Mouse (Mus musculus) MEL (cell line): ENCODE data around the gene Prph. TPM values are rescaled to one million over a fixed set of nuclear protein-coding genes. Genes with fewer than 3 reads are reported as not detected.

Experiments used
- DNase-seq: peaks from one replicate; pipeline ENCODE4 v3.0.0; 2011; ENCODE audit warnings: low read depth, low spot score
- H3K27ac ChIP-seq: 2 replicates; pipeline ENCODE4 v1.5.1; 2012; ENCODE audit warnings: low read depth, mild to moderate bottlenecking, control low read depth, low read length, moderate library complexity; ENCODE audit not compliant: control insufficient read depth
- H3K27me3 ChIP-seq, 2 experiments: fragments of 150-350 bp in 1 of 2; sonication (generic) in 1 of 2; 2 replicates each; pipeline ENCODE4 v1.6.1; 2012; ENCODE audit warnings: low read length in 2 of 2, mild to moderate bottlenecking in 2 of 2, improper control_type of control experiment in 1 of 2, moderate library complexity in 1 of 2; ENCODE audit not compliant: insufficient read depth in 2 of 2, control insufficient read depth in 1 of 2
- H3K36me3 ChIP-seq, 2 experiments: 2 replicates each; pipeline ENCODE4 v1.6.1; 2012 to 2014; ENCODE audit warnings: low read length in 2 of 2, improper control_type of control experiment in 1 of 2, inconsistent platforms in 1 of 2, mild to moderate bottlenecking in 1 of 2; ENCODE audit not compliant: insufficient read depth in 2 of 2, control insufficient read depth in 1 of 2
- H3K4me1 ChIP-seq, 2 experiments: fragments of 150-350 bp in 1 of 2; sonication (generic) in 1 of 2; 2 replicates each; pipeline ENCODE4 v1.6.1; 2012; ENCODE audit warnings: low read length in 2 of 2, improper control_type of control experiment in 1 of 2, mild to moderate bottlenecking in 1 of 2; ENCODE audit not compliant: insufficient read depth in 2 of 2, control insufficient read depth in 1 of 2
- H3K4me3 ChIP-seq, 2 experiments: fragments of 150-350 bp in 1 of 2; sonication (generic) in 1 of 2; 2 replicates each; pipeline ENCODE4 v1.5.1; 2012; ENCODE audit warnings: low read depth in 2 of 2, low read length in 2 of 2, mild to moderate bottlenecking in 2 of 2, moderate library complexity in 2 of 2, control low read depth in 1 of 2, improper control_type of control experiment in 1 of 2; ENCODE audit not compliant: control insufficient read depth in 1 of 2, insufficient read depth in 1 of 2
- H3K79me2 ChIP-seq: 2 replicates; pipeline ENCODE4 v1.6.1; 2012; ENCODE audit warnings: mild to moderate bottlenecking, low read length, moderate library complexity; ENCODE audit not compliant: control insufficient read depth, poor library complexity, insufficient read depth
- H3K9ac ChIP-seq: 2 replicates; pipeline ENCODE4 v1.6.1; 2012; ENCODE audit warnings: low read depth, mild to moderate bottlenecking, control low read depth, low read length, moderate library complexity; ENCODE audit not compliant: control insufficient read depth, poor library complexity, severe bottlenecking
- H3K9me3 ChIP-seq: fragments of 150-350 bp; sonication (generic); replicated peaks from 2 replicates; pipeline ENCODE4 v1.6.1; 2012; ENCODE audit warnings: mild to moderate bottlenecking, low read length, improper control_type of control experiment, moderate library complexity; ENCODE audit not compliant: insufficient read depth
- CHD2 ChIP-seq: IDR thresholded peaks from 2 replicates; pipeline ENCODE4 v1.6.1; 2011; ENCODE audit warnings: low read length, improper control_type of control experiment
- CTCF ChIP-seq, 3 experiments: IDR thresholded peaks in 2 of 3; conservative IDR thresholded peaks in 1 of 3; 2 replicates each; pipeline ENCODE4 v1.5.1; 2011 to 2012; ENCODE audit warnings: low read length in 3 of 3, low read depth in 2 of 3, mild to moderate bottlenecking in 2 of 3, improper control_type of control experiment in 1 of 3, inconsistent platforms in 1 of 3, mixed read lengths in 1 of 3, moderate library complexity in 1 of 3; ENCODE audit not compliant: control insufficient read depth in 1 of 3, insufficient read depth in 1 of 3, poor library complexity in 1 of 3, severe bottlenecking in 1 of 3
- ELF1 ChIP-seq: IDR thresholded peaks from 2 replicates; pipeline ENCODE4 v1.6.1; 2014; ENCODE audit warnings: low read depth, mild to moderate bottlenecking, inconsistent platforms, low read length, improper control_type of control experiment, moderate library complexity
- EP300 ChIP-seq, 2 experiments: IDR thresholded peaks; 2 replicates each; pipeline ENCODE4 v1.6.1; 2011; ENCODE audit warnings: improper control_type of control experiment in 2 of 2, low read length in 2 of 2, low read depth in 1 of 2, mild to moderate bottlenecking in 1 of 2
- GATA1 ChIP-seq: IDR thresholded peaks from 2 replicates; pipeline ENCODE4 v1.6.1; 2011; ENCODE audit warnings: low read depth, low read length, improper control_type of control experiment
- JUND ChIP-seq: IDR thresholded peaks from 2 replicates; pipeline ENCODE4 v1.6.1; 2011; ENCODE audit warnings: low read depth, mild to moderate bottlenecking, improper control_type of control experiment, low read length
- MEF2A ChIP-seq: IDR thresholded peaks from 2 replicates; pipeline ENCODE4 v1.6.1; 2014; ENCODE audit warnings: low read depth, mild to moderate bottlenecking, inconsistent platforms, low read length, improper control_type of control experiment; ENCODE audit not compliant: poor library complexity, insufficient replicate concordance, severe bottlenecking; ENCODE audit errors: extremely low read depth
- MYC ChIP-seq: IDR thresholded peaks from 2 replicates; pipeline ENCODE4 v1.6.1; 2011; ENCODE audit warnings: low read depth, mild to moderate bottlenecking, low read length, improper control_type of control experiment, moderate library complexity
- POLR2A ChIP-seq, 2 experiments: IDR thresholded peaks; 2 replicates each; pipeline ENCODE4 v1.6.1; 2011 to 2012; ENCODE audit warnings: low read length in 2 of 2, mild to moderate bottlenecking in 2 of 2, control low read depth in 1 of 2, improper control_type of control experiment in 1 of 2, low read depth in 1 of 2, moderate library complexity in 1 of 2; ENCODE audit not compliant: control insufficient read depth in 1 of 2, insufficient read depth in 1 of 2, poor library complexity in 1 of 2
- POLR2AphosphoS2 ChIP-seq: IDR thresholded peaks from 2 replicates; pipeline ENCODE4 v1.6.1; 2011; ENCODE audit warnings: low read length, improper control_type of control experiment
- RAD21 ChIP-seq: IDR thresholded peaks from 2 replicates; pipeline ENCODE4 v1.6.1; 2011; ENCODE audit warnings: mild to moderate bottlenecking, low read depth, low read length, improper control_type of control experiment
- SIN3A ChIP-seq: IDR thresholded peaks from 2 replicates; pipeline ENCODE4 v1.6.1; 2012; ENCODE audit warnings: low read length, improper control_type of control experiment, inconsistent platforms
- TAL1 ChIP-seq: IDR thresholded peaks from 2 replicates; pipeline ENCODE4 v1.6.1; 2012; ENCODE audit warnings: mild to moderate bottlenecking, inconsistent platforms, low read length, moderate library complexity, mixed read lengths
- TCF12 ChIP-seq: IDR thresholded peaks from 2 replicates; pipeline ENCODE4 v1.6.1; 2014; ENCODE audit warnings: low read depth, mild to moderate bottlenecking, inconsistent platforms, low read length, improper control_type of control experiment, moderate library complexity
- USF1 ChIP-seq: IDR thresholded peaks from 2 replicates; pipeline ENCODE4 v1.6.1; 2014; ENCODE audit warnings: low read depth, mild to moderate bottlenecking, inconsistent platforms, low read length, improper control_type of control experiment, moderate library complexity
- ZC3H11A ChIP-seq: IDR thresholded peaks from 2 replicates; pipeline ENCODE4 v1.6.1; 2012; ENCODE audit warnings: low read depth, mild to moderate bottlenecking, inconsistent platforms, low read length, improper control_type of control experiment
- ZMIZ1 ChIP-seq: IDR thresholded peaks from 2 replicates; pipeline ENCODE4 v1.6.1; 2012; ENCODE audit warnings: low read depth, mild to moderate bottlenecking, inconsistent platforms, low read length, improper control_type of control experiment, moderate library complexity
- ZNF384 ChIP-seq: IDR thresholded peaks from 2 replicates; pipeline ENCODE4 v1.6.1; 2012; ENCODE audit warnings: low read depth, mild to moderate bottlenecking, inconsistent platforms, low read length, improper control_type of control experiment
- polyA plus RNA-seq, 2 experiments: library from polyadenylated mRNA; stranded (reverse) in 1 of 2; unstranded in 1 of 2; fragments of >175 nt in 1 of 2; fragments of >200 nt in 1 of 2; gene quantifications; 2 replicates each; pipeline versions ENCODE4 v1.2.1 to v1.2.4; 2012; ENCODE audit warnings: low replicate concordance in 2 of 2, low read depth in 1 of 2; ENCODE audit not compliant: insufficient read length in 2 of 2, insufficient read depth in 1 of 2, missing spikeins in 1 of 2
- total RNA-seq: library from RNA; depleted of rRNA; stranded (reverse); fragments of 300-350 nt; gene quantifications from 2 replicates; pipeline ENCODE4 v1.2.3, GENCODE M21; 2012

Gene Prph
- total and polyA plus RNA-seq, 3 experiments: not detected

DNA sequence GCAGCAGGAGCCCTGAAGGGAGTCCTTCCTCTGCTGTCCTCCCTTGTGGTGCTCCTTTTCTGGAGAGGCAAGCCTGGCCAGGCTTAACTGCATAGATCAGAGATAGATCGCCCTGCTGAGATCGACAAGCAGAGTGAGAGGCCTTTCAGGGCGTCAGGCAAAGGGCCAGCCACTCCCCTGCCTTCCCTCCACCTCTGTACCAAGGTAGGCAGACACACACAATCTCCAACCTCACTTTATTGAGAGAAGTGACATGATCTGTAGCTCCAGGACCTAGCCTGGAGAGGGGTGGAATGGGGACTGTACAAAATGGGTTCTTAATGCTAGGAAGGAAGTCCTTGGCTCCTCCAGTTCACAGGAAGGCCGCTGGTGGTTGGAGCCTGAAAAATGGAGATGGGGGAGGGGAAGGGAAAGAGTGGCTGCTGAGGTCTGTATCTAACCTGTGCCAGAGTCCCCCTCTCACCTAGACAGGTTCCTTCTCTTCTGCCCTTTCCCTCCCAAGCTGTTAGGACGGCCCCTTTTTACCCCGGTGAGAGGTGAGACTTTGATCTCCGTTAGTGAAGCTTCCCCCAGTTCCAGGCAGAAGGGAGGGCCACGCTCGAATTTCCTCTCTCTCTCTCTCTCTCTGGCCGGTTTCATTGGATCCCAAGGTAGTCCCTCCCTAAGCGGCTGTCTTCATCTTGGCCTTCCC lies 29.0 kb downstream of the Prph start:
- no peaks in the 10 kb centered on the region for H3K9me3 ChIP-seq
- no peaks in the 10 kb centered on the region for H3K79me2 ChIP-seq
- TF ChIP-seq ZMIZ1: peak; percentile 21; the same call in 1 of the 2 replicates
- no peak for TF ChIP-seq ZNF384
- no peak for TF ChIP-seq USF1
- peak in 1 of 2 experiments; percentile 49; a peak in 1 of 4 replicates for TF ChIP-seq POLR2A (IDR thresholded peaks at IDR 0.05; ENCODE audit: control insufficient read depth in 1 of 2, insufficient read depth in 1 of 2, low read depth in 1 of 2, low read length in 2 of 2, poor library complexity in 1 of 2)
- no peak for TF ChIP-seq GATA1
- no peak for TF ChIP-seq RAD21
- no peak for TF ChIP-seq EP300 (IDR thresholded peaks at IDR 0.05; ENCODE audit: low read depth in 1 of 2, low read length in 2 of 2)
- no peak for TF ChIP-seq CHD2
- TF ChIP-seq POLR2AphosphoS2: peak; percentile 88; the same call in 1 of the 2 replicates
- TF ChIP-seq MYC: no peak
- TF ChIP-seq TCF12: no peak
- no peak for TF ChIP-seq ELF1
- TF ChIP-seq TAL1: no peak
- TF ChIP-seq SIN3A: no peak
- TF ChIP-seq JUND: no peak
- no peaks in the 10 kb centered on the region for H3K27me3 ChIP-seq
- H3K4me3 ChIP-seq: no peak overlapping the region
- H3K4me1 ChIP-seq: no peaks in the 10 kb centered on the region
- H3K9ac ChIP-seq: no peak overlapping the region
- no peak overlapping the region for H3K27ac ChIP-seq
- H3K36me3 ChIP-seq: peaks cover 0 to 9% of the 10 kb centered on the region in 2 experiments; a peak in 2 of 4 replicates
- no peak for DNase-seq

DNA sequence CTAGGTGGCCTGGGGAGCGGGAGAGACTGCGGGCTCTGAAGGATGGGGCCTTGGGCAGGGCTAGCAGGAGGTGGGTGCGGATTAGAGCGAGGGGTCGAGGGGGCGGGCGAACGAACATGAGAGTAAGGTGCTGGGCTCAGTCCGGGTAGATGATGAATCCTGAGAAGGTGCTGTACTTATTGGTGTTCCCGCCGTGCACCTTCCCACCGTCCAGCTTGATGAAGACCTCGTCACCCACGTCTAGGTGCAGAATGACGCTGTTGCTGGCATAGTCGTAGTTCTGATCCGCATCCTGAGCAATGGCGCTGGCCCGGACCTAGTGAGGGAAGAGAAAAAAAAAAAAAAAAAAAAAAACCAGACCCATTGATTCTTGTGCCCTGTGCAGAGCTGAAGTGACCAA lies 29.6 kb downstream of the Prph start:
- no peak for DNase-seq
- Histone ChIP-seq H3K9me3 (no peaks in the 10 kb centered on the region), H3K27me3 (no peaks in the 10 kb centered on the region), H3K9ac (no peak overlapping the region), H3K4me3 (no peak overlapping the region), H3K36me3 (peaks cover 0 to 9% of the 10 kb centered on the region in 2 experiments; a peak in 2 of 4 replicates), H3K4me1 (no peaks in the 10 kb centered on the region), H3K27ac (no peak overlapping the region), H3K79me2 (no peaks in the 10 kb centered on the region)
- TF ChIP-seq ZC3H11A (no peak), CHD2 (no peak), ZNF384 (0 out of 2 replicates have a peak, but pooled peaks have one; percentile 34), USF1 (no peak), CTCF (IDR thresholded peaks at IDR 0.05 in 2 of 3, conservative IDR thresholded peaks at IDR 0.05 in 1 of 3; ENCODE audit: control insufficient read depth in 1 of 3, insufficient read depth in 1 of 3, low read depth in 2 of 3, low read length in 3 of 3, poor library complexity in 1 of 3, severe bottlenecking in 1 of 3) (no peak), MEF2A (no peak), POLR2A (IDR thresholded peaks at IDR 0.05; ENCODE audit: control insufficient read depth in 1 of 2, insufficient read depth in 1 of 2, low read depth in 1 of 2, low read length in 2 of 2, poor library complexity in 1 of 2) (no peak)
- TF ChIP-seq, all 39 proteins: peak for 1
